Comparison of ENCODE assay signal across 8 mouse cellular contexts in the genomic region with DNA sequence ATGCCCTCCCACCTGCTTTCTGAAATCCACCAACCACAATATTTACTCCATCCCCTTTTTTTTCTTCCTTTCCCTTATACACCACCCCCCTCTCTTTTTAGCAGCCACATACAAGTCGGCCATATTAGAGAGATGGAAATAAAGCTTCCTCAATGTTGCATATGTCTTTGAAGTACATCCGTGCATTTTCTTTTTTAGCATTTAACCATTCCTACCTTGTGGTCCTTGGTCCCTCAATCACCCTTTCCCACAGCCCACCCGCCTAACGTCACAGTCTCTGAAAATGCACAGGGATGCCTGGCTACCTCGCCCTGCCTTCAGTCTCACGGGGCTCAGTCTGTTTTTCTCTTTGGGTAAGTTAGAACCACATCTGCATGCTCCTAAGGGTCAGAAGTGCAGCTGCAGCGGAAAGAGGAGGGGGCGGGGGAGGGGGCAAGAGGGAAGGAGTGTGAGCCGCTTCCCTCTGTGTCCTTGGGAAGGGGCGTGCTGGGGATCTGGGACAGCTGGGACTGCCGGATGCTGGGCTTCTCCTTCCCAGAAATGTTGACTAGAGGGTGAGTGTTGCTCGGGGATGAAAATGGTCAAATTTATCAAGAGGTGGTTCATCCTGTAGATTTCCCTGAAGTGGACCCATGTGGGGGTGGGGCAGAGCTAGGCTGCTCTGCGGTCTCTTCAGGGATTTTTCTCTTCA. TPM values are rescaled to one million over a fixed set of nuclear protein-coding genes. Genes with fewer than 3 reads are reported as not detected.
A peak's percentile ranks its signal among the peaks of the same experiment; 100 is the strongest.
DNase-seq lines count a peak whose midpoint lies in the region; ATAC-seq and TF ChIP-seq lines count a peak whose summit lies in the region.

A gene (plus strand): TSS at position 42 of the 691 bp plus-strand sequence.

- TF ChIP-seq CTCF in midbrain, postnatal 0 days (IDR thresholded peaks at IDR 0.05), result no peak

- H3K27me3 ChIP-seq in kidney, embryonic 15.5 days, result peaks cover 15% of the 10 kb centered on the region; the same call in 1 of the 2 replicates
- H3K27me3 ChIP-seq in embryonic facial prominence, embryonic 11.5 days (ENCODE audit: control insufficient read depth, insufficient read depth, low read length), result no peaks in the 10 kb centered on the region
- no peaks in the 10 kb centered on the region for H3K27me3 ChIP-seq in midbrain, postnatal 0 days (ENCODE audit: insufficient read depth, low read length)

- peak within 1 kb of the TSS; percentile 67 for H3K4me2 ChIP-seq in kidney, embryonic 15.5 days
- peak within 1 kb of the TSS; percentile 59 for H3K4me2 ChIP-seq in embryonic facial prominence, embryonic 11.5 days (ENCODE audit: low read depth, low read length)
- peak within 1 kb of the TSS; percentile 79 for H3K4me2 ChIP-seq in midbrain, postnatal 0 days (ENCODE audit: low read depth, low read length, poor library complexity, severe bottlenecking)

- no peaks in the 10 kb centered on the region for H3K9me3 ChIP-seq in kidney, embryonic 15.5 days (replicated peaks)
- H3K9me3 ChIP-seq in embryonic facial prominence, embryonic 11.5 days (replicated peaks; ENCODE audit: control insufficient read depth, low read length), result no peaks in the 10 kb centered on the region
- H3K9me3 ChIP-seq in midbrain, postnatal 0 days (ENCODE audit: low read length), result no peaks in the 10 kb centered on the region

- H3K36me3 ChIP-seq in kidney, embryonic 15.5 days, result no peaks in the 10 kb centered on the region
- no peaks in the 10 kb centered on the region for H3K36me3 ChIP-seq in embryonic facial prominence, embryonic 11.5 days (replicated peaks; ENCODE audit: control insufficient read depth, insufficient read depth, low read depth, low read length)
- no peaks in the 10 kb centered on the region for H3K36me3 ChIP-seq in midbrain, postnatal 0 days (ENCODE audit: insufficient read depth, low read length)

- peaks cover 26% of the 10 kb centered on the region for H3K4me1 ChIP-seq in kidney, embryonic 15.5 days
- H3K4me1 ChIP-seq in embryonic facial prominence, embryonic 11.5 days (ENCODE audit: control insufficient read depth, insufficient read depth, low read length), result peaks cover 3% of the 10 kb centered on the region; the same call in 1 of the 2 replicates
- peaks cover 28% of the 10 kb centered on the region for H3K4me1 ChIP-seq in midbrain, postnatal 0 days (ENCODE audit: insufficient read depth, low read length)

- peak within 1 kb of the TSS; percentile 60 for H3K4me3 ChIP-seq in kidney, embryonic 15.5 days (replicated peaks)
- peak within 1 kb of the TSS; percentile 62 for H3K4me3 ChIP-seq in embryonic facial prominence, embryonic 11.5 days (ENCODE audit: low read depth, low read length)
- H3K4me3 ChIP-seq in midbrain, postnatal 0 days (ENCODE audit: low read depth, low read length), result peak within 1 kb of the TSS; percentile 75

- H3K27ac ChIP-seq in kidney, embryonic 15.5 days, result peak within 1 kb of the TSS; percentile 80
- H3K27ac ChIP-seq in embryonic facial prominence, embryonic 11.5 days (replicated peaks; ENCODE audit: low read depth, low read length), result peak within 1 kb of the TSS; percentile 65
- H3K27ac ChIP-seq in midbrain, postnatal 0 days (ENCODE audit: low read depth, low read length), result peak within 1 kb of the TSS; percentile 88

- WGBS in kidney, embryonic 15.5 days, result 2% methylated on average over 13 of the region's 13 CpGs
- WGBS in embryonic facial prominence, embryonic 11.5 days, result 1% methylated on average over 13 of the region's 13 CpGs
- WGBS in midbrain, postnatal 0 days, result under 1% methylated on average over 13 of the region's 13 CpGs

- H3K9ac ChIP-seq in kidney, embryonic 15.5 days, result peak within 1 kb of the TSS; percentile 68
- peak within 1 kb of the TSS; percentile 79 for H3K9ac ChIP-seq in embryonic facial prominence, embryonic 11.5 days (replicated peaks; ENCODE audit: low read length)
- H3K9ac ChIP-seq in midbrain, postnatal 0 days (replicated peaks; ENCODE audit: low read length, poor library complexity, severe bottlenecking), result peak within 1 kb of the TSS; percentile 91

- no peak for ATAC-seq in kidney, embryonic 15.5 days (replicated peaks; ENCODE audit: low FRiP score)
- peak; percentile 65; the same call in 1 of the 2 replicates for ATAC-seq in embryonic facial prominence, embryonic 11.5 days (replicated peaks; ENCODE audit: insufficient number of reproducible peaks, low FRiP score, low TSS enrichment, low read depth)
- peak; percentile 64 for ATAC-seq in midbrain, postnatal 0 days (ENCODE audit: low FRiP score)
- ATAC-seq in monocyte, adult 5-6 weeks (replicated peaks; ENCODE audit: insufficient number of reproducible peaks, low FRiP score, low TSS enrichment, poor library complexity, severe bottlenecking), result no peak

- DNase-seq in kidney, postnatal 25 days, result no peak
- DNase-seq in adrenal gland, postnatal 25 days, result no peak
- peak; percentile 69 for DNase-seq in embryonic facial prominence, embryonic 11.5 days (ENCODE audit: low spot score)
- peak in 1 of 2 experiments; percentile 45 for DNase-seq in layer of hippocampus, postnatal 14 days (ENCODE audit: low spot score in 2 of 2)
- peak; percentile 66 for DNase-seq in midbrain, postnatal 0 days (ENCODE audit: low spot score)
- no peak for DNase-seq in adipocyte (ENCODE audit: low spot score)

RNA-seq across cellular contexts. Expression of the gene that starts here (rescaled TPM):
- 4.6 and 5.4 TPM in 2 replicates for polyA plus RNA-seq in kidney, embryonic 15.5 days (2015; fragmentation: Nextera tagmentation; extraction: Ambion mirVana)
- total RNA-seq in adrenal gland, postnatal 25 days (2021), result 9.4 and 11.0 TPM in 2 replicates
- 4.1 and 4.9 TPM in 2 replicates for polyA plus RNA-seq in embryonic facial prominence, embryonic 11.5 days (2014; fragmentation: Nextera tagmentation; extraction: Ambion mirVana)
- 100 to 1,000 TPM; 162 to 166 TPM for total RNA-seq in layer of hippocampus, postnatal 14 days (2021)
- 12.8 and 14.1 TPM in 2 replicates for total RNA-seq in midbrain, postnatal 0 days (2014; rRNA removed)
- 9.1 and 9.4 TPM in 2 replicates for polyA plus RNA-seq in midbrain, postnatal 0 days (2015; fragmentation: Nextera tagmentation; extraction: Ambion mirVana)
- 0.58 to 0.67 TPM in 2 of 3 replicates, not detected in the other for total RNA-seq in monocyte, adult 5-6 weeks (2017)

Comparison
In these comparisons a context has a peak if more than half of its experiments do, and no peak if none do; other contexts are left out.
1. RNA of the gene that starts here (total RNA-seq): 162 to 166 TPM in layer of hippocampus, postnatal 14 days; 12.8 to 14.1 TPM in midbrain, postnatal 0 days, 9.4 to 11.0 TPM in adrenal gland, postnatal 25 days and 0.58 to 0.67 TPM in monocyte, adult 5-6 weeks; every median in the first group is over 10 times any median in the second.
2. ATAC-seq: peak in embryonic facial prominence, embryonic 11.5 days (single experiment) and midbrain, postnatal 0 days (single experiment); none in kidney, embryonic 15.5 days (single experiment) and monocyte, adult 5-6 weeks (single experiment).
3. DNase-seq: peak in embryonic facial prominence, embryonic 11.5 days (single experiment) and midbrain, postnatal 0 days (single experiment); none in kidney, postnatal 25 days (0 of 2), adrenal gland, postnatal 25 days (single experiment) and adipocyte (single experiment).
4. Peak in every context shown above with its lines, with median percentiles within 50 percentile points of each other: H3K27ac ChIP-seq, H3K4me2 ChIP-seq, H3K4me3 ChIP-seq and H3K9ac ChIP-seq.